Mouse (Mus musculus): ENCODE results near the gene Itpkb. TPM values are rescaled to one million over a fixed set of nuclear protein-coding genes. Genes with fewer than 3 reads are reported as not detected.
A peak's percentile ranks its signal among the peaks of the same experiment; 100 is the strongest.

Gene Itpkb
- polyA plus RNA-seq, 1 experiment, result 8.0 TPM

- TF ChIP-seq CTCF (IDR thresholded peaks at IDR 0.05; ENCODE audit: extremely low read depth, insufficient read depth, low read length), result no peak
- no peak for TF ChIP-seq POLR2A (IDR thresholded peaks at IDR 0.05; ENCODE audit: extremely low read depth, insufficient read depth, low read length)
- Histone ChIP-seq H3K4me3 (ENCODE audit: insufficient read depth, low read length) (no peak overlapping the region), H3K27ac (ENCODE audit: insufficient read depth, low read length) (no peak overlapping the region), H3K4me1 (ENCODE audit: control insufficient read depth, insufficient read depth, low read length) (0 out of 2 replicates have a peak, but pooled peaks cover 2% of the 10 kb centered on the region)
These were observed 86.8 kb downstream of the Itpkb start for GRCm38 (mm10) chr1:180417118-180417517.

- H3K4me1 ChIP-seq (ENCODE audit: control insufficient read depth, insufficient read depth, low read length), result 0 out of 2 replicates have a peak, but pooled peaks cover 2% of the 10 kb centered on the region
- H3K4me3 ChIP-seq (ENCODE audit: insufficient read depth, low read length), result no peak overlapping the region
- H3K27ac ChIP-seq (ENCODE audit: insufficient read depth, low read length), result no peak overlapping the region
- TF ChIP-seq POLR2A (IDR thresholded peaks at IDR 0.05; ENCODE audit: extremely low read depth, insufficient read depth, low read length) (no peak), CTCF (IDR thresholded peaks at IDR 0.05; ENCODE audit: extremely low read depth, insufficient read depth, low read length) (no peak)
These were observed 88.8 kb downstream of the Itpkb start for GRCm38 (mm10) chr1:180419059-180419458.

GRCm38 (mm10) chr1:180420496-180421164, 90.3 kb downstream of the Itpkb start:
- Histone ChIP-seq H3K27ac (ENCODE audit: insufficient read depth, low read length) (no peak overlapping the region), H3K4me3 (ENCODE audit: insufficient read depth, low read length) (no peak overlapping the region), H3K4me1 (ENCODE audit: control insufficient read depth, insufficient read depth, low read length) (0 out of 2 replicates have a peak, but pooled peaks cover 2% of the 10 kb centered on the region)
- no peak for TF ChIP-seq POLR2A (IDR thresholded peaks at IDR 0.05; ENCODE audit: extremely low read depth, insufficient read depth, low read length)
- no peak for TF ChIP-seq CTCF (IDR thresholded peaks at IDR 0.05; ENCODE audit: extremely low read depth, insufficient read depth, low read length)

- TF ChIP-seq CTCF (IDR thresholded peaks at IDR 0.05; ENCODE audit: extremely low read depth, insufficient read depth, low read length), result no peak
- TF ChIP-seq POLR2A (IDR thresholded peaks at IDR 0.05; ENCODE audit: extremely low read depth, insufficient read depth, low read length), result no peak
- H3K27ac ChIP-seq (ENCODE audit: insufficient read depth, low read length), result no peak overlapping the region
- no peak overlapping the region for H3K4me3 ChIP-seq (ENCODE audit: insufficient read depth, low read length)
- 0 out of 2 replicates have a peak, but pooled peaks cover 2% of the 10 kb centered on the region for H3K4me1 ChIP-seq (ENCODE audit: control insufficient read depth, insufficient read depth, low read length)
These were observed 91.1 kb downstream of the Itpkb start for GRCm38 (mm10) chr1:180421165-180421909.

DNA sequence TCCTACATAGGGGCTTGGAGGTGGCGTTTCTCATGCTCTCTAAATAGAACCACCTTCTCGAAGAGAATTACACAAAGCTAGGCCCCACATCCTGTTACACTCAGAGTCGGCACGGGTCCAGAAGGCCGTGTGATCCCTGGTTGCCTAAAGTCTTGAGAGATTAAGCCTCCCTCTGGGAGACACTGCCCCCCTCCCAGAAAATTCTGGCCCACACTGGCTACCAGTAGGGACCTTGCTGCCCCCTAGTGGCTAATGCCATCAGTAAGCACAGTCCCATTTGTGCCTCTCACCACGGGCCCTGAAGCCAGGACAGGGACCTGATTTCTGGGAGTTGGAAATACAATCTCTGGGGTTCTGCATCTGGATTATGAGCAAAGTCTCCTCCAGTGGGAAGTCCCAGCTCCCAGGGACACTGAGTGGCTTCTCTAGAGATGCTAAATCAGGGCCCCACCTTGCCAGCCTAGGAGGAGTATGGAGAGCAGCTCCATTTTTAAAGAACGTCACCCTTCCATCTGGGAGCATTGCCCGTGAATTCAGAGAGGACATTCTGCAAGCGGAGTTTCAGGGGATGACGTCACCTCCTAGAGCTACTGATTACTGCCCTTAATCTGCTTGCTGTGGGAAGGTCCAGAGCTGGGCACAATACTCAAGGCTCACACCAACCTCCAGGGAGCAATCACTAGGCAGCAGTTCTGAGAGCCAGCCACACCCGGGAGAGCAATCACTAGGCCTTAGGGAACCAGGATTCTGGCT, 92.0 kb downstream of the Itpkb start:
- TF ChIP-seq POLR2A (IDR thresholded peaks at IDR 0.05; ENCODE audit: extremely low read depth, insufficient read depth, low read length) (no peak), CTCF (IDR thresholded peaks at IDR 0.05; ENCODE audit: extremely low read depth, insufficient read depth, low read length) (peak; percentile 77)
- H3K4me1 ChIP-seq (ENCODE audit: control insufficient read depth, insufficient read depth, low read length), result 0 out of 2 replicates have a peak, but pooled peaks cover 2% of the 10 kb centered on the region
- H3K4me3 ChIP-seq (ENCODE audit: insufficient read depth, low read length), result no peak overlapping the region
- H3K27ac ChIP-seq (ENCODE audit: insufficient read depth, low read length), result 0 out of 2 replicates have a peak overlapping the region, but pooled peaks have one; percentile 7

DNA sequence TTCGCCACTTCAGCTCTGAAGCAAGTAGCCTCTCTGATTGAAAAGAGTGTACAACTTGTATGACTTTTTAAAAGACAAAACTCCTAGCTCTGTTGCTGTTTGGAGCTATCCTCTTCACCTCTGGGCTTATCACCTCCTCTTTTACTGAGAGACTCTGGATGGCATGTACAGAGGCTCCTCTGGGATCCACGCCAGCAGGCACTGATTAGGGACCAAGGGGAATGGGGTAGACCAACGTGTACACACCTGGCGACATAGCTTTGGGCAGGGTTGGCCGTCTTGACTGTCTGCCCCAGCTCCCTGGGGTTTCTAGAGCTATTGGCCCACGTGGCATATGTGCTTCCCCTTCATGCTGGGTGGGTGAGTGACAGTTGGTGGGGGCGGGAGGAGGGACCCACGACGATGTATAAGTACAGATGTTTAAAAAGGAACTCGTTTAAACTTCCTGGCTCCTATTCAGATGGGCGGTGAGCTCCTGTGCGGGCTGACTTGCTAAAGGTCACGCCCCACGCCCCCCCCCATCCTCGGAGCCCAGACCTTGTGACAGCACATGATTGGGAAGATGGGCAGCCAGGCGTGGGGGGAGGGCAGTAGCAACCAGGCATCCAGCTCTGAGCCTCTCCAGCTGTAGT, 92.8 kb downstream of the Itpkb start:
- no peak overlapping the region for H3K4me3 ChIP-seq (ENCODE audit: insufficient read depth, low read length)
- peaks cover 2% of the 10 kb centered on the region; the same call in 1 of the 2 replicates for H3K4me1 ChIP-seq (ENCODE audit: control insufficient read depth, insufficient read depth, low read length)
- TF ChIP-seq POLR2A (IDR thresholded peaks at IDR 0.05; ENCODE audit: extremely low read depth, insufficient read depth, low read length), result no peak
- no peak for TF ChIP-seq CTCF (IDR thresholded peaks at IDR 0.05; ENCODE audit: extremely low read depth, insufficient read depth, low read length)
- no peak overlapping the region for H3K27ac ChIP-seq (ENCODE audit: insufficient read depth, low read length)

DNA sequence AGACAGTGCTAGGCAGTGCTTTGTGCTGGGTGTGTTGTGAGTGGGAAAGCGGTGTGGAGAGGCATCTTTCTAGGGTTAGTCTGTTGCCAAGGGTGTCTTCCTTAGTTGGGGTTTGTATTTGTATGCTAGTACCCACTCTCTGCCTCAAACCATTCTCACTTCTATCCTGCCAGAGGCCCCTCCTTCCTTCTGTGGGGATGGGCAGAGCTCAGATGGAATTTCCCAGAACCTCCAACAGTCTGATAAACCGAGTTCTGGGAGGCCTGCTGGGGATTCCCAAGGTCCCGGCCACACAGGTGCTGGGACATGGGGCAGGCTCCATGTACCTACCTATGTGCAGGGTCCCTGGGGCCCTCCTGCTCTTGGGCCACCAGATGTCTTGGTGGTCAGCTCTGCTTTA, 93.6 kb downstream of the Itpkb start:
- Histone ChIP-seq H3K27ac (ENCODE audit: insufficient read depth, low read length) (no peak overlapping the region), H3K4me3 (ENCODE audit: insufficient read depth, low read length) (no peak overlapping the region), H3K4me1 (ENCODE audit: control insufficient read depth, insufficient read depth, low read length) (peaks cover 2% of the 10 kb centered on the region; the same call in 1 of the 2 replicates)
- TF ChIP-seq POLR2A (IDR thresholded peaks at IDR 0.05; ENCODE audit: extremely low read depth, insufficient read depth, low read length), result no peak
- no peak for TF ChIP-seq CTCF (IDR thresholded peaks at IDR 0.05; ENCODE audit: extremely low read depth, insufficient read depth, low read length)

DNA sequence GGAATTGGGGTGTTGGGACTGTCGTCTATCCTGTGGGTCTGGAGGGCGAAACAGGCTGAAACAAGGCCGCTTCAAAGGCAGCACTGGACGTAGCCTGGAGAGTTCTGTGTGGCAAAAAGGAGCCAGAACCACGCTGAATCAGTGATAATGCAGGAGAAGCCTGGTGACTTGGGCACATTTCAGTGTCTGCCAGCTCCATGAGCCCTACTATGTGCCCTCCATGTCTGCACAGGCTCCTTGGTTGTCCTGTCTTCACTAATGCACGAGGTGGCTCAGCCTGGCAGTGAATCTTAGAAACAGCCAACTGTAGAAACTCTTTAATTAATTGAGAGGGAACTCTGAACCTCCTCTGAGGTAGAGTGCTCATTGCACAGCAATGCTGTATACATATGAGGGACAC, 96.1 kb downstream of the Itpkb start:
- H3K4me3 ChIP-seq (ENCODE audit: insufficient read depth, low read length), result no peak overlapping the region
- peaks cover 2% of the 10 kb centered on the region; the same call in 1 of the 2 replicates for H3K4me1 ChIP-seq (ENCODE audit: control insufficient read depth, insufficient read depth, low read length)
- H3K27ac ChIP-seq (ENCODE audit: insufficient read depth, low read length), result no peak overlapping the region
- TF ChIP-seq POLR2A (IDR thresholded peaks at IDR 0.05; ENCODE audit: extremely low read depth, insufficient read depth, low read length), result no peak
- no peak for TF ChIP-seq CTCF (IDR thresholded peaks at IDR 0.05; ENCODE audit: extremely low read depth, insufficient read depth, low read length)

DNA sequence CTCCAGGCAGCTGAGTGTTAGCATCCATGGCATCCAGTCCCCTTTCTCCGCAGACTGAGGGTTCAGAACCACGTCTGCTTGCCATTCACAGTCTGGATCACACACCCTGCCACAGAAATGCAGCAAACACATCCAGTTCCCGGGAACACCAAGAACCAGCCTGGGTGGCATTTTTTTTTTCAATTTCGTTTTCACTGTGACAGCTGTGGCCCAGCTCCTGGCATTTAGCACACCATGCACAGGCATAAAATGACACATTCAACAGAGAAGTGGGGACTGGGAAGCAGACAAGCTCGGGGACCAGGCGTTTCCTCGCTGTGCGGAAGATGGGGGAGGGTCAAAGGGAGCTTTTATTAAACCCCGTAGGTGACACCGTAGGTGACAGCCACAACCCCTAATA, 97.4 kb downstream of the Itpkb start:
- no peak overlapping the region for H3K4me3 ChIP-seq (ENCODE audit: insufficient read depth, low read length)
- no peak overlapping the region for H3K27ac ChIP-seq (ENCODE audit: insufficient read depth, low read length)
- H3K4me1 ChIP-seq (ENCODE audit: control insufficient read depth, insufficient read depth, low read length), result no peaks in the 10 kb centered on the region; the same call in 1 of the 2 replicates
- TF ChIP-seq POLR2A (IDR thresholded peaks at IDR 0.05; ENCODE audit: extremely low read depth, insufficient read depth, low read length) (no peak), CTCF (IDR thresholded peaks at IDR 0.05; ENCODE audit: extremely low read depth, insufficient read depth, low read length) (no peak)

Data from cortical plate, adult 2 months (tissue).